Mouse (Mus musculus) gastrocnemius, adult 8-10 months (tissue): ENCODE results near the gene Cuta. TPM values are rescaled to one million over a fixed set of nuclear protein-coding genes. Genes with fewer than 3 reads are reported as not detected.
"Not testable (repeated sequence)": the region's sequence is repeated elsewhere in the genome, so short reads cannot be mapped to it uniquely, and the experiment has no call there.

Source experiments
- DNase-seq, 2 experiments: peaks; one replicate each; pipeline ENCODE4 v3.0.0; 2022; ENCODE audit warnings: low spot score in 2 of 2
- total RNA-seq, 4 experiments: library from RNA; stranded (reverse); gene quantifications; 2 replicates each; pipeline ENCODE4 v1.2.4; 2022

The Cuta gene
- total RNA-seq: 100 to 1,000 TPM; 102 to 113 (median 108) TPM

DNA sequence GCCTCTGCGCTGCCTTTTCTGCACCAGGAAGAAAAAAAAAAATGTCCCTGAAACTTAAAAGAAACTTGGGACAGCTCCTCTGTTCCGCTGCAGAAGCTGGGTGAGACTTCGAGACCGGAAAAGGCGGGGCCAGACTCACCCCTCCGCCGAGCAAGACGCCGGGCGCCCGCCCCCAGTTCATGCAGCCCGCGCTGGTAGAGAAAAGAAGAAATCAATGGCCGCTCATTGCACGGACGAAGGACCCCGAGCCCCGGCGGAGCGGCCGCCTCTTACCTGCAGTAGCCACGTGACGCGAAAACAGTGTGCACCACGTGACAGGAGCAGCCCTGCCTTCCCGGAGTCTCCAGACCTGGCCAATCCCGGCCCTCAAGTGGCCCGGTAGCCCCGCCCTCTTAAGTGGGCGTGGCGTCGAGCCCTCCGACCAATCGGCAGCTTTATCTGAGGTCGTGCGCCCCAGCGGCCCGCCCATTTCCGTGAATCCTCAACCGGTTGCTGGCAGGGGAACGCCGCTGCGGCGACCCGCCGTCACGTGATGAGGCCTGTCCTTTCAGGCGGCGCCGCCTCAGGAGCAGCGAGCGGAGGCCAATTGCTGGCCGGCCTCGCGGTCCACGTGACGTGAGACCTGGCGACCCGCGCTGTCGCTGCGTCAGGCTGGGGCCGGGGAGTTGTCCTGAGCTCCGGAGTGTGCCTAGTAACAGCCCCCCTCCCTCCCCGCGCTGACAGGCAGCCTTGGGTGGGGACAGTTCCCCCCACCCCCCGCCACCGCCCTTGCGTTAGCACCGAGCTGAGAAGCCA, at the start of gene Cuta:
Cuta (minus strand) TSS at position 392 of the 795 bp plus-strand sequence.
- peak; percentile 100 for DNase-seq

DNA sequence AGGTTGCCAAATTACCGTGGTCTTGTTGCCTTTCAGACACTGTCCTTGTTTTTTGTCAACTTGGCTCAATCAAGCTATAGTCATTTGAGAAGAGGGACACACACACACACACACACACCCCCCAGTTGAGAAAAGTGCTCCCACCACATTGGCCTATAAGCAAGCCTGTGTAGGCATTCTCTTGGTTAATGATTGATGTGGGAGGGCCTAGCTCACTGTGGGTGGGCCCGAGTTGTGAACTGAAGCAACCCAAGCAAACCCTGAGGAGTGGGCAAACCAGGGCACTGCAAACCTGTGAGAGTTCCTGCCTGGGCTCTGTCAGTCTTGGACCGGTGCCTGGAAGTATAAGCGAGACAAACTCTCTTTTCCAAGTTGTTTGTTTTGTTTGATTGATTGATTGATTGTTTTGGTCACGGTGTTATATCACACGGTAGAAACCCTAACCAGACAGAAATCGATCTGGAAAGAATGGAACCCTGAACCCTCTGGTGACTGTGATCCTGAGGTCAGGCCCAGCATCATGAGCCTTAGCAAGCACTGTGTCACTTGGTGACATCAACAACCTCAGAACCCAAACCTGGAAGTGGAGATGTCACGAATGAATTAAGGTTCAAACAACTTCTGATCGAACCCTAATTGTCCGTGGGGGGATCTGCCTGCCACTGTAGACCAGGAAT, 46.3 kb upstream of the Cuta start:
- no peak for DNase-seq

DNA sequence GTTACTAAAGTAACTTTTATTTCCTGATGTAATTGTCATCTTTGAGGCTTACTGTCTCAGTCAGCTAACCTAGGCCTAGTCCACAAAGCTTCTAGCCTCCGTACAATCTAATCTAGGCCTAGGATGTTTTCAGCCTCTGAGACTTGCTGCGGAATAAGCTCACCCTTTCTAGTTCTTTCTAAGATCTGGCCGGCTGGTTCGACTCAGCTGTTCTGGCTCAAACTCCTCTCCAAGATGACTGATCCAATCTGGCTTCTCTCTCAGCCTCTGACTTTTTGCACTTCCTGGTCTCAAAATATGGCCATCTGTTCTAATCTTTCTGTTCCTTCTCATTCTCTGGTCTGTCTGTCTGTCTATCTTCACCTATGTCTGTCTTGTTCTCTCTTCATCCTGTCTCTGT, 44.0 kb upstream of the Cuta start:
- no peak for DNase-seq

DNA sequence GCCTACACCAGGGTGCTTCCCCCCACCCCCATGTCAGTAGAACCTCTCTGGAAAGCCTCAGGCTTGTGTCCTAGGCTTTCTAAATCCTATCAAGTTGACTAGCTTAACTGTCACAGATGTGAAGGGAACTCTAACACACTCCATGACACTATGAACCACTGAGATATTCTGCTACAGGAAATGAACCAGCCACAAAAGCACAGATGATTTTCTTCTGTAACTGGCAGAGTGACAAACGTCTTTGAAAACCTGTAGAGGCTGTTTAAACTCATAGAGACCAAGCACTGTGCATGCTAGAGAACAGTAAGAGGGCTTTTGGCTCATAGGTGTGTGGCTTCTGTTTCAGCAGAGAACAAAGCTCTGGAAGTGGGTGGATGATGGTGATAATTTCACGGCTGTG, 41.7 kb upstream of the Cuta start:
- no peak for DNase-seq

DNA sequence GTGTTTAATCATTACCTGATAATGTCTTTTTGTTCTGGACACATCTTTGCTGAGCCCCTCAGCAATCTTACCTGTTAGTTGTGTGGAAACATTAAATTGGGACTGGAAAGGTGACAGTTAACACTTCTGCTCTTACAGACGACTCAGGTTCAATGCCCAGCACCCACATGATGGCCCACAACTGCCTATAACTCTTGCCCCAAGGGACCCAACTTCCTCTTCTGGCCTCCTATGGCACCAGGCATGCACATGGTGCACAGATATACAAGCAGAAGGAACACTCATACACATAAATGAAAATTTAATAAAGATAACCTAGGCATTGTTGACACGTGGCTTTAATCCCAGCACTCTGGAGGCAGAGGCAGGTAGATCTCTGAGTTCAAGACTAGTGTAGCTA, 40.1 kb upstream of the Cuta start:
- DNase-seq: no peak

DNA sequence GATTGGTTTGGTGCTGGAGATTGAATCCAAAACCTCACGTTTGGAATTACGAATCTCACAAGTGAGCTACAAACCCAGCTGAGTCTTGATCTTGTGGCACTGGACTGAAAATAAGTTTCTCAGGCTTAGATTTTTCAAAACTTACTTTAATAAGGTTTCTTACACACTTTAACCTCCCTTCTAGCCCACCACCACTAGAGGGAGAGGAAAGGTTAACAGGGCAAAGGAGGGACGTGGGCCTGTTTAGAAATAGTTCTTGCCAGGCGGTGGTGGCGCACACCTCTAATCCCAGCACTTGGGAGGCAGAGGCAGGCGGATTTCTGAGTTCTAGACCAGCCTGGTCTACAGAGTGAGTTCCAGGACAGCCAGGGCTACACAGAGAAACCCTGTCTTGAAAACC, 38.0 kb upstream of the Cuta start:
- not testable (repeated sequence) for DNase-seq

DNA sequence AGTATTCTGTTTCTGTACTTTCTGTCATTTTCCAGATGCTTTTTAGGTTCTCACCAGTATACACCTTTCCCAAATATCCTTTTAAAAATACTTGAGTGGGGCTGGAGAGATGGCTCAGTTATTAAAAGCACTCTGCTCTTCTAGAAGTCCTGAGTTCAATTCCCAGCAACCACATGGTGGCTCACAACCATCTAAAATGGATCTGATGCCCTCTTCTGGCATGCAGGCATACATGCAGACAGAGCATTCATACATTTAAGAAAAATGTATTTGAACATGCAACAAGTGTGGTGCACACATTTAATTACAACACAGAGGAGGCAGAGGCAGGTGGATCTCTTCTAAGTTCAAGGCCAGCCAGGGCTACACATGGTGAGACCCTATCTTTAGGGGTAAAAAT, 36.0 kb upstream of the Cuta start:
- no peak for DNase-seq

DNA sequence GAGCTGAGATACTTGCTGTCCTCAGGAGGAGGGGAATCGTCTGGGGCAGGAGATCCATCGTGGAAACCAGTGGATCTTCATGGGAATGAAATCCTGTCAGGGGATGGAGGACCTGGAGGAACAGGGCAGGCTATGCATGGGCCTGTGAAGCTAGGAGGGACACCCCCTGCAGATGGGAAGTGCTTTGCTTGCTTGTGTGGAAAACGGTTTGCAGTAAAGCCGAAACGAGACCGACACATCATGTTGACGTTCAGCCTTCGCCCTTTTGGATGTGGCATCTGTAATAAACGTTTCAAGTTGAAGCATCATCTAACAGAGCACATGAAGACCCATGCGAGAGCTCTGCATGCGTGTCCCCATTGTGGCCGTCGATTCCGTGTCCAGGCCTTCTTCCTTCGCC, 35.2 kb upstream of the Cuta start:
- no peak for DNase-seq

DNA sequence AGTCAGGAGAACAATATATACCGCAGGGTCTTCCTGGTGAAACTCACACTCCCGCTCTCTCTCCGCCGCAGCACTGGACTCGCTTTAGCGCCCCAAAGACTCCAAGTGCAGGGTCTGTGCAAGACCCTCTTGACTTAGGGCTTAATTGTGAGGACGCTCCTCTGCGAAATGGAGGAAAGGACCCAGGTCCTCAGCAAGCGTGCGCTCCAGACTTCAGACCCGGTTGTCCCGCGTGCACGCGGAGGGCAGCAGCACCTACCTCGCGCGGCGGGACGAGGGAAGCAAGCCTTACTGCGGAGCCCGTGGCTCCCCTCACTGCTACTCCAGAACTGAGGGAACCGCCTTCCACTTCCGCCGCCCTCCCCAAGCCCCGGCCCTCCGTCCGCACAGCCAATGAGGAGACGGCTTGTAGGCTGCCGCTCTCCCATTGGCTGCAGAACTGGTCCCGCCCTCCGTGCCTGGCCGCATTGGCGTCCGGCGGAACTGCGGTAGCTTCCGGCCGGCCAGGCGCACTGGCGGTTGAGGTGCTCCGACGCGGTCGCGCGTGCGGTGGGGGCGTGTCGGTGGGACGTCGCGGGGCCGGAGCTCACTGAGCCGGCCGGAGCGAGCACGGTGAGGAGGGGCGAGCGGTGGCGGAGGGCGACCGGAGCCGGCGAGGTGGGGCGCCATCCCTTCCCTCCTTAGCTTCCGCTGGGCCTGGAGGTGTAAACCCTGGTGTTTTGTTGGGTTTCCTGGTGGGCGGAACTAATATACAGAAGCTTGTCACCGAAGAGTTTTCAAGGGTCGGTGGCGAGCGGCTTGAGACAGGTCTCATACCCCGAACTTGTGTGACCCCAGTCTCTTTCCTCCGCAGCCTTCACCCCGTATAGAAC, 33.6 kb upstream of the Cuta start, which contains the start of gene Zbtb9:
Zbtb9 (plus strand) TSS at position 465 of the 872 bp plus-strand sequence.
- DNase-seq: peak; percentile 92 to 93

DNA sequence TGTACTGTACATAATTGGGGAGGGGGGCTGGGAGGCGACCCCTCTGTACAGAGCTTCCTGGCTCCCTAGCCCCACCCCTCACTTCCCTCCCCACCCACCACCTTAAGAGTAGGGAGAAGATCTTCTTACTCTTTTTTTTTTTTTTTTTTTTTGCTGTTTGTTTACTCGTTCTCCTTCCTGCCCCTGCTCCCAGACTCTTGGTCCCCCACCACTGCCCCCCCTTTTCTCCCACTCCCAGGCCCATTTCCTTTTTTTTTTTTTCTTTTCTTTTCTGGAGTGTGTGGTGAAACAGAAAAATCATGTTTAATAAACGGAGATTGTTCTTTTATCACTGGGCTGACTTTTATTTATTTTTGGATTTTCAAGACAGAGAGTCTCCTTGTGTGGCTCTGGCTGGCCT, 32.7 kb upstream of the Cuta start:
- DNase-seq: no peak

DNA sequence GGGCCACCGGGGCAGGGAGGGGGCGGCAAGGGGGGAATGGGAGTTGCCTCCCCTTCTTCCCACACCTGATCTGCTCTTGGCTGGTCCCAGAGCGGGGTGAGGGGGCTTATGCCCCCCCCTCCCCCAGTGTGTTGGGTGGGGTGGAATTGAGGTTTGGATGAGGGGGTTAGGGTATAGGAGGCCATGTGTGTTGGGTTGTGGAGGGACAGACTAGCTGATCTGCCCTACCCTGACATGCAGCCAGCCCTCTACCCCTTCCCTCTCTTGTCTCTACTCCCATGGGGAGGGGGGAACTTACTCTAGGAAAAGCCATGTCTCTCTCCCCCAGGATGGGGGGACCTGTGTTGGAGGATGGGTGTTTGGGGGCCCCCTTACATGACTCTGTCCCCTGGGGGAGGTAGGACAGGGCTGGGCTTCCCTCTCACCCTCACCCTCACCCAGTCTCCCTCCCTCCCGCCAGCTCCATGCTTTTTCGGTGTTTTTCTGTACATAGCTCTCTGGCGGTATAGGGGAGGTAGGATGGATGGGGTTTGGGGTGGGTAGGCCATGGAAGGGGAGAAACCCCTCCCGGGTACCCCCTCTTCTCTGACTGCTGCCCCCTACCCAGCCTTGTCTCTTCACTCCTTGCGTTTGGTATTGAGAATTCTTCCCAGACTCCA, 32.0 kb upstream of the Cuta start:
- DNase-seq: no peak

DNA sequence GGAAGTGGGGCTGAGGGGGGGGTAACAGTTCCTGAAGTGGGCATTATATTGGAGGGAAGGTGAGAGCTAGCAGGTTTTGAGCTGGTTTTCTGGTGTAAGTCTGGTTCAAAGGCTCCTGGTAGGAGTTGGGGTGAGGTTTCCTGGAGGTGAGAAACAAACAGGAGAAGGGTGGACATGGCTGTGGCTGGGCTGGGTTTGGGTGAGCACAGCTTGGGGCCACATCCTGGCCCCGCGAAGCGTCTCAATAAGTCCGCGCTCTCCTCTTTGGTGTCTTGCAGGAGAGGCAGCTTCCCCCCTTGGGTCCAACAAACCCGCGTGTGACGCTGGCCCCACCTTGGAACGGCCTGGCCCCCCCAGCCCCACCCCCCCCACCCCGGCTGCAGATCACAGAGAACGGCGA, 30.9 kb upstream of the Cuta start:
- no peak for DNase-seq

DNA sequence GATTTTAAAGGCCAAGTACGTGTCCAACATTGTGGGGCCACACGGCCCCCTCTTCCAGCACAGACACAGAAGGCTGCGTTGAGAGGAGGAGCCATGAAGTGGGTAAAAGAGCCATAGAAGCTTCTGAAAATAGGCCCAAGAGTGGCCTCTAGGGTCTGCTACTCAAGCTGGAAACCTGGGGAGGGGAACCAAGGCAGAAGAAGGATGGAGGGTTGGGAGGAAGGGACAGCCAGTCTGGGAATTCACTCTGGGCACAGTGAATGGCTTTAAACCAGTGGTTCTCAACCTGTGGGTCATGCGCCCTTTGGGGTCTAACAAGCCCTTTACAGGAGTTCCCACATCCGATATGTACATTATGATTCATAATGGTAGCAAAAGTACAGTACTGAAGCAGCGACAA, 29.9 kb upstream of the Cuta start:
- no peak for DNase-seq

DNA sequence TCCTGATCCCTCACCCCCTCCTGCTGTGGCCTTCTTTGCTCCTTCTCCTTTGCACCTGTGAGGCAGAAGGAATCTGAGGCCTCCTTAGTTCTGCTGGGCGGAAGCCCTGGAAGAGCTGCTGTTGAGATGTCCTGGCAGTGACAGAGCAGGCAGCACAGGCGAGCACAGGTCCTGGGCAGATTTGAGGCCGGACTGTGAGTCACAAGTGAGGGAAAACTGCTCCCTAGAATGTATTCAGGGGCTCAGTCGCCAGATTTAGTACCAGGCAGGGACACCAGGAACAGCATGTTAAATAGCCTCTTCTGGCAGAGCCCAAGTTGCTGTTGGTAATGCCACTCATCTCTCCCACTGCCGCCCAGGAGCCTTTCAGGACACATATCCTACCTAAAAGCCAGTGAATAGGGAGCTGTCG, 28.8 kb upstream of the Cuta start:
- DNase-seq: no peak

DNA sequence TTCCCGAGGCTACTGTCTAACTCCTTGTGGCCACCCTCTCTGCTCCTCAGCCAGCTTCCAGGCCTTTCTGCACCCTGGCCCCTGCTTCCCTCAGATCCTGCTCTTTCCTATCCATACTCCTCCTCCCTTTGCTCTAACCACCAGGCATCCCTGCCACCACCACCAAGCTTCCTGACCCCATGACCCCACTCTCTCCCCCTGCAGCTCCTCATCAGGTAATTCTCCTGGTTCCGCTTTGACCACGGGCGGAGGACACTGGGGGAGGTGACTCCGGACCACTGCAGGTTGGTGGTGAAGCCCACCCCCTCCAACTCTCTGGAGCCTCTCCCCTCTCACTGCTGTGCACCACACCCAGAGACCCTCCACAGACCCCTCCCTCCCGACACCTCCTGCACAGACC, 28.1 kb upstream of the Cuta start:
- DNase-seq: no peak

DNA sequence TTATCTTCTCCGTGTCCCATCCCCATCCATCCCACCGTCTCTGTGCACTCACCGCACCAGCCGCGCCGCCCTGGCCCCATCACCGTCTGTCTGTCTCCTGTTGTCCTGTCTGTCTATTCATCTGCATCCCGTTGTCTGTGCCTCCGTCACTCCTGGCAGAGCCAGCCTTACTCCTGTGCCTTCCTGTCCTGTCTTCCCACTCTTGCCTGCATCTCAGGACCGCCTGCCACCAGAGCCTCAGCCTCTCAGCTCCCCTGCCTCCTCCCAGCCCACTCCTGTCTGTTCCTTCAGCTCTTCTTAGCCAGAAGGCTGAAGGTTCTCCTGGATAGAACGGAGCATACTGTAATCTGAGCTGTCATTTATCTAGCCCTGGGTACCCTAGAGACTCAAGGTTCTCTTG, 27.6 kb upstream of the Cuta start:
- DNase-seq: no peak

DNA sequence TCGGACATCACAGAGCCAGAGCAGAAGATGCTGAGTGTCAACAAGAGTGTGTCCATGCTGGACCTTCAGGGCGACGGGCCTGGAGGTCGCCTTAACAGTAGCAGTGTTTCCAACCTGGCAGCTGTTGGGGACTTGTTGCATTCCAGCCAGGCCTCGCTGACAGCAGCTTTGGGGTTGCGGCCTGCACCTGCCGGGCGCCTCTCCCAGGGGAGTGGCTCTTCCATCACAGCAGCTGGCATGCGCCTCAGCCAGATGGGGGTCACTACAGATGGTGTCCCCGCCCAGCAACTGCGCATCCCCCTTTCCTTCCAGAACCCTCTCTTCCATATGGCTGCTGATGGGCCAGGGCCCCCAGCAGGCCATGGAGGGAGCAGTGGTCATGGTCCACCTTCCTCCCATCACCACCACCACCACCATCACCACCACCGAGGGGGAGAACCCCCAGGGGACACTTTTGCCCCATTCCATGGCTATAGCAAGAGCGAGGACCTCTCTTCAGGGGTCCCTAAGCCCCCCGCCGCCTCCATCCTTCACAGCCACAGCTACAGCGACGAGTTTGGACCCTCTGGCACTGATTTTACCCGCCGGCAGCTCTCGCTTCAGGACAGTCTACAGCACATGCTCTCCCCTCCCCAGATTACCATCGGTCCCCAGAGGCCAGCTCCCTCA, 22.3 kb upstream of the Cuta start:
- no peak for DNase-seq

DNA sequence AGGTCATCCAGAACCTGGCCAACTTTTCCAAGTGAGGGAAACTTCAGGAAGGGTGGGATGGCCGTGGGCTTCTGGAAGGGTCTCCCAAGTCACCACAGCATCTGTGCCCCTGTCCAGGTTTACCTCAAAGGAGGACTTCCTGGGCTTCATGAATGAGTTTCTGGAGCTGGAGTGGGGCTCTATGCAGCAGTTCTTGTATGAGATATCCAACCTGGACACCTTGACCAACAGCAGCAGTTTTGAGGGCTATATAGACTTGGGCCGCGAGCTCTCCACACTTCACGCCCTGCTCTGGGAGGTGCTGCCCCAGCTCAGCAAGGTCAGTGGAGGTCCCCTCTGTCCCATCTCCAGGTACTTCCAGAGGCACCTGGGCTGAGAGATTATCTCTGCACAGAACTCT, 20.4 kb upstream of the Cuta start:
- DNase-seq: no peak

DNA sequence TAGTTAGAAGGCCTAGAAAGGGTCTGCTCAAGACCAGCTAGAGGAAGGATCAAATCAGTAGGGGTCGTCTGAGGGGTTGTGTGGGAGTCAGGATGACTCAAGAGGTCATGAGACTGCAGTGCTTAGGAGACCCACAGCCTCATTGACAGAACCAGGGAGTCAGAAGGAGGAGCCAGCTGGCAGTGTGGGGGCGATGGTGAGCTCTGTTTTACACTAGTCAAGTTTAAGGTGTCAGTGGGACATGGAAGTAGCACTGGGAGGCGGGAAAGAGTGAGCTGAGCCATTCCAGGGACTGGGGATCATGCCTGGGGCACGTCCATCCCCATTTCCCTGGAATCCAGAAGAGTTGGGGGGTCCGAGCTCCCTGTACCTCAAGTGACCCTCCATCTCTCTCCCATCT, 19.5 kb upstream of the Cuta start:
- DNase-seq: no peak

DNA sequence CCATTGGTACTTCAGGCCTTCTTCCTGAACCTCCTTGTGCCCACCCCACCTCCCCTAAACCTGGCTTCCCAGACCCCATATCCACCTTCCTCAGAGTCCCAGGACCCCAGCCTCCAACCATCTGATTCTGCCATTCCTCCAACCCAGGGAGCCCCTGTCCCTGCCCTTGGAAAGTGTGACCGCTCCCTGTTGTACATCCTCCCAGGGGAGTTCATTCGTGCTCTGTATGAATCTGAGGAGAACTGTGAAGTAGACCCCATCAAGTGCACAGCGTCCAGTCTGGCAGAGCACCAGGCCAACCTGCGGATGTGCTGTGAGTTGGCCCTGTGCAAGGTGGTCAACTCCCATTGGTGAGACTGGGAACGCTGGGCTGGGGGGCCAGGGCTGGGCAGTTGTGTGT, 18.5 kb upstream of the Cuta start:
- DNase-seq: no peak

DNA sequence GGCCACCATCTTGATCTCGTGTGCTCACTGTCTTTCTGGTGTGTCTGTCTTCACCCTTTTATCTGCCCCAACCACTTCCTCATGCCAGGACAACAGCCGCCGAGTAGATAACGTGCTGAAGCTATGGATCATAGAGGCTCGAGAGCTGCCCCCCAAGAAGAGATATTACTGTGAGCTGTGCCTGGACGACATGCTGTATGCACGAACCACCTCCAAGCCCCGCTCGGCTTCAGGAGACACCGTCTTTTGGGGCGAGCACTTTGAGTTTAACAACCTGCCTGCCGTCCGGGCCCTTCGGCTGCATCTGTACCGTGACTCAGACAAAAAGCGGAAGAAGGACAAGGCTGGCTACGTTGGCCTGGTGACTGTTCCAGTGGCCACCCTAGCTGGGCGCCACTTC, 17.5 kb upstream of the Cuta start:
- DNase-seq: no peak
